Mouse (Mus musculus) Patski (cell line): ENCODE results near the gene Tex38. TPM values are rescaled to one million over a fixed set of nuclear protein-coding genes. Genes with fewer than 3 reads are reported as not detected.

ENCODE experiments used
- ATAC-seq: fragments of 100-300 bp; one replicate; pipeline ENCODE4 v1.8.0; 2021
- CTCF ChIA-PET: fragments of 350-600 bp; sonication (Branson Sonifier 250); formaldehyde crosslinking; loops from one replicate; lab custom pipeline; 2022; ENCODE audit warnings: inconsistent platforms; lab: Charles Lee
- POLR2A ChIA-PET: fragments of 350-600 bp; sonication (Branson Sonifier 250); formaldehyde crosslinking; loops from one replicate; lab custom pipeline; 2022; ENCODE audit warnings: antibody characterized with exemption, inconsistent platforms; lab: Charles Lee
- DNase-seq: peaks from one replicate; pipeline ENCODE4 v3.0.0-alpha.2; 2011; ENCODE audit warnings: low read depth, low spot score
- H3K27me3 ChIP-seq: fragments of 371-371 bp; one replicate; pipeline ENCODE4 v1.5.1; 2021
- CTCF ChIP-seq: fragments of 100-300 bp; IDR thresholded peaks from one replicate; pipeline ENCODE4 v1.5.1; 2021
- in situ Hi-C: fragments of 300-500 bp; cut with MboI; formaldehyde crosslinking; loops from 3 replicates; pipeline ENCODE4 v1.11.1; 2018; ENCODE audit warnings: low pct_unique_long_range_greater_than_20kb, mixed read lengths
- polyA plus RNA-seq: library from polyadenylated mRNA; unstranded; gene quantifications from one replicate; pipeline ENCODE4 v1.2.3, GENCODE M21; 2021

The Tex38 gene
- 0.83 TPM for polyA plus RNA-seq

DNA sequence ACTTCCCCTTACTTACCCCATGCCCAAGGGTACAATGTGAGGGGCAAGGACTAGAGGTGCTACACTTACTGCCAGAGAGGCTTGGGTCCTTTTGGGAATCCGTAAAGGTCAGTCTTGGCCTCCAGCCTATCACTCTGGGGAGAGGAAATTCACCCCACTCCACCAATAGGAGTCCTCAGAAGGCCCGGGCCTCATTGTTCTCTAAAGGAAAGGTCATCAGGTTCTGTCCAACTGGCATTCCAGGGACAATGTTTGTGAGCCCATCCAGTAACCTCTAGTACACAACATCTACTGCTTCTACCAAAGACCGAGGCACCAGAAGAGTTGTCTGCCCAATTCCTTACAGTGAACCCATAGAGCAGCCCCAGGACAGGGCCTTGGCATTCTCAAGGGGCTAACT lies at the start of gene Tex38:
TSS of gene Tex38 (minus strand) at position 101 of the 400 bp plus-strand sequence.
- POLR2A ChIA-PET, result no interaction called here
- in situ Hi-C loops, result no loop called here
- no peak for ATAC-seq
- TF ChIP-seq CTCF, result no peak
- DNase-seq, result no peak
- CTCF ChIA-PET, result no interaction called here
- no peaks in the 10 kb centered on the region for H3K27me3 ChIP-seq

GRCm38 (mm10) chr4:115830491-115830890 lies 49.7 kb upstream of the Tex38 start:
- CTCF ChIA-PET, result interaction anchor here (2.5 kb wide), 1 partner anchor 9 kb away, joined by 7 read pairs; the partner anchor contains the start of gene Mknk1

DNA sequence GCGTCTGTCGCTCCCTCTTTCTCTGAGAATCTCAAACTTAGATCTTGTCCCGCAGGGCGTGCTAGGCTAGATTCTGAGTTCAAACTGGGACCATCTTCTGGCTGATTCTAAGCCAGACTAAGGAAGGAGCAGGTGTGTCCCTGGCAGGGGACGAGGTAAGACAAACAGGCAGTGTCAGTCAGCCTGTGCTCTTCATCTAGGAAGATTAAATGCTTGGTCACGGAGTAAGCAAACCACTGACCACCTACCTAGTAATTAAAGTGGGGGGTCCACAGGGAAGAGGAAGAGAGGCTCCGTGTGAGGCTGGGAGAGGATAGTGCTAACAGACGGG lies 47.7 kb upstream of the Tex38 start:
- ChIA-PET POLR2A (interaction anchor here (2.2 to 2.4 kb wide), 2 partner anchors 11 to 44 kb away, joined by 9 to 11 read pairs; partner anchors contain the start of genes Atpaf1 and Mknk1), CTCF (interaction anchor here (2.5 kb wide), 1 partner anchor 11 kb away, joined by 7 read pairs; the partner anchor contains the start of gene Mknk1)
- H3K27me3 ChIP-seq, result no peaks in the 10 kb centered on the region
- TF ChIP-seq CTCF, result no peak
- ATAC-seq (no peak), DNase-seq (no peak)
- in situ Hi-C loops, result no loop called here

More at GRCm38 (mm10) chr4:115830491-115830890, 49.7 kb upstream of the Tex38 start:
- POLR2A ChIA-PET, result no interaction called here
- DNase-seq, result no peak
- in situ Hi-C loops, result no loop called here
- H3K27me3 ChIP-seq, result no peaks in the 10 kb centered on the region
- ATAC-seq, result no peak
- TF ChIP-seq CTCF, result no peak

GRCm38 (mm10) chr4:115827888-115828571 lies 47.2 kb upstream of the Tex38 start, which contains the start of gene Mob3c:
Gene Mob3c, plus strand, starts transcription at chr4:115828092.
- in situ Hi-C loops, result no loop called here
- ATAC-seq, result peak; percentile 93
- no peak for DNase-seq
- CTCF ChIA-PET, result interaction anchor here (0.9 kb wide), 1 partner anchor 12 kb away, joined by 3 read pairs; no protein-coding TSS in a partner anchor
- POLR2A ChIA-PET, result interaction anchor here (2.2 to 2.4 kb wide), 2 partner anchors 11 to 43 kb away, joined by 9 to 11 read pairs; partner anchors contain the start of genes Atpaf1 and Mknk1
- H3K27me3 ChIP-seq, result no peaks in the 10 kb centered on the region
- no peak for TF ChIP-seq CTCF

GRCm38 (mm10) chr4:115827535-115827887 lies 46.7 kb upstream of the Tex38 start:
- ChIA-PET CTCF (interaction anchor here (0.9 kb wide), 1 partner anchor 13 kb away, joined by 3 read pairs; no protein-coding TSS in a partner anchor), POLR2A (interaction anchor here (2.2 to 2.4 kb wide), 2 partner anchors 12 to 43 kb away, joined by 9 to 11 read pairs; partner anchors contain the start of genes Atpaf1 and Mknk1)
- DNase-seq (no peak), ATAC-seq (no peak)
- no peaks in the 10 kb centered on the region for H3K27me3 ChIP-seq
- TF ChIP-seq CTCF, result no peak
- in situ Hi-C loops, result no loop called here

DNA sequence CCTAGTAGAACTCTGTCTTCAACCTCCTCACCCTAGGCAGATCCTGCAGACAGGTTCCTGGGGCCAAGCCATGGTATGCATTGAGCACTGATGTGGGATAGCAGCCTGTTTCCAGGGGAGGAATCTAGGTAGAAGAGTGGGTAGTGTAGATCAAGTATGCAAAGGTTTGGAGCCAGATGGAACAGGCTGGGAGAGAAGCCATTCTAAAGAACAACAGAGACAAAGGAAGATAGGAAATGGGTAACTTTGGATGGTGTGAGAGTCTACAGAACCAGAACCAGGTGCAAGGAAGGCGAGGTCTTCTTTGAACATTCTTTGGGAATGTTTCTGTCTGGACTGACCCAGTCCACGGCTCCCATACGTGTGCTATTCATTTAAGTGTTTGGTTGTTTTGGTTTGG lies 46.2 kb upstream of the Tex38 start:
- H3K27me3 ChIP-seq, result no peaks in the 10 kb centered on the region
- no peak for TF ChIP-seq CTCF
- DNase-seq (no peak), ATAC-seq (no peak)
- CTCF ChIA-PET, result interaction anchor here (0.9 kb wide), 1 partner anchor 13 kb away, joined by 3 read pairs; no protein-coding TSS in a partner anchor
- in situ Hi-C loops, result no loop called here
- POLR2A ChIA-PET, result interaction anchor here (2.2 kb wide), 1 partner anchor 42 kb away, joined by 11 read pairs; the partner anchor contains the start of gene Atpaf1

DNA sequence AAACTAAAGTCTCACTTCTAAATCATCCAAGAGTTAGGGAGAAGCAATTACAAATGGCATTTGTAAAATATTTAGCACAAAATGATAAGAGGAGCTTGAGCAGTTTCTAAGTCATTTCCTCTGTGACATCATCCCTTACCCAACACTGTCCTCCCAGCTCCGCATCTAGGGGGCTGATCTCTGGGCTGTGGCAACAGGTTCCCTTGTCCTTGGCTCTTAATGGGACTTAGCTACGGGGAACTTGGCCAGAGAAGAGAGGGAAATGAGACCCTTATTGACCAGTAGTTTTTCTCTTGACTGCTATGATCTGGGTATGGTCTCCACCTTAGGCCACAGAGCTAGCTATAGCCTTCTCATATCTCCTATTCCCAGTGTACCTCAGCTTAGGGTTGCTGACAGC lies 44.5 kb upstream of the Tex38 start:
- H3K27me3 ChIP-seq, result no peaks in the 10 kb centered on the region
- CTCF ChIA-PET, result no interaction called here
- DNase-seq (no peak), ATAC-seq (no peak)
- in situ Hi-C loops, result no loop called here
- TF ChIP-seq CTCF, result no peak
- POLR2A ChIA-PET, result no interaction called here

DNA sequence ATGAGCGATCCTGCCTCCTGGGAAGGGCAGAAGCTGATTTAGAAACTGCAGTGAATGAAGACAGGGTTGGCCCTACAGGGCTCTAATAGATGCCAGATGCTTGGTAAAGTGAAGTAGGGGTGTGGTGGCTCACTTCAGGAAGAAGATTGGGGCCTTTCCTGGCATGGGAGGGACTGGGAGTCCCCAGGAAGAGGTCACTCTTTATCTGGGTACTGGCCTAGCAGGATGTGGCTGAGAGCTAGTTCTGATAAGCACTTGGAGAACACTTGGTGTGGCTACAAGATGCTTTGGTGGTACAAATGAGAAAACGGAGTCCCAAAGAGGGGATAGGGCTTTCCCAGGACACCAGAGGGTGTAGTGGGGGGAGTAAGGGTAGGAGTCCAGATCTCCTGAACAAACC lies 43.4 kb upstream of the Tex38 start:
- in situ Hi-C loops, result no loop called here
- DNase-seq (no peak), ATAC-seq (no peak)
- CTCF ChIA-PET, result no interaction called here
- POLR2A ChIA-PET, result no interaction called here
- H3K27me3 ChIP-seq, result no peaks in the 10 kb centered on the region
- no peak for TF ChIP-seq CTCF

DNA sequence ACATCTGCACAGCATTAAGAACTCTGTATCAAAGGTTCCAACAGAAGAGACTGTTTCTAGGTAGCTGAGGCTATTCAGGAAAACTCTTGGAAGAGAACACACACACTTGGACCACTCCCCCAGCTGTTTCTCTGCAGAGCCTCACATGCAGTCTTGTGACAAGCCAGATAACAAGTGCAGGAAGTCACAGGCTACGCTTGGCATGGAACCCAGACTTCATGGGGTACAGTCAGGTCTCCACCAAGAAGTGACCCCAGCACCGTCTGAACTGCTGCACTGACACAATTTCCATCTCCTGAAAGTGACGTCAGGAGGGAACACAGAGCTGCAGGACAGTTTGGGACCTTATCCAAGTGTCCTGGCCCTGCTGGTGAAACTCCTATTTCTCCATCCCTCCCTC lies 41.1 kb upstream of the Tex38 start:
- CTCF ChIA-PET, result no interaction called here
- ATAC-seq, result no peak
- POLR2A ChIA-PET, result no interaction called here
- in situ Hi-C loops, result no loop called here
- no peak for DNase-seq
- no peak for TF ChIP-seq CTCF
- H3K27me3 ChIP-seq, result no peaks in the 10 kb centered on the region

DNA sequence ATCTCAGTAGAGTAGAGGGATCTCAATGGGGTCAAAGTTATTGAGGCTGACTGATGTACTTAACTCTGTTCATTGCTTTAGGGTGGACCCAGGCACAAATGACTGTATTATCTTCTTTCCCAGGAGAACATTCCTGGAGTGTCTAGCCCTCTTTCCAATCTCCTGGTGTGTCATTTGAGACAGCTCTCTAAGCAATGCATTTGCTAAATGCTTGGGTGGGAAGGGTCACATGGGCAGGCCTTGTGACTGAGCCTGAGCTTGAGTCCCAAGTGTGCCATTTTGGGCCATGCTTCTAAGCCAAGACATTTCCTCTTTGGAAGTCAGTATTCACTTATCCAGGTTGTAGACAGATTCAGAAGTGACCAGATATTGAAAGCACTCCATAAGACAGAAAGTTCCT lies 40.6 kb upstream of the Tex38 start:
- in situ Hi-C loops, result no loop called here
- no peak for DNase-seq
- CTCF ChIA-PET, result no interaction called here
- no peak for ATAC-seq
- POLR2A ChIA-PET, result no interaction called here
- no peaks in the 10 kb centered on the region for H3K27me3 ChIP-seq
- TF ChIP-seq CTCF, result no peak

DNA sequence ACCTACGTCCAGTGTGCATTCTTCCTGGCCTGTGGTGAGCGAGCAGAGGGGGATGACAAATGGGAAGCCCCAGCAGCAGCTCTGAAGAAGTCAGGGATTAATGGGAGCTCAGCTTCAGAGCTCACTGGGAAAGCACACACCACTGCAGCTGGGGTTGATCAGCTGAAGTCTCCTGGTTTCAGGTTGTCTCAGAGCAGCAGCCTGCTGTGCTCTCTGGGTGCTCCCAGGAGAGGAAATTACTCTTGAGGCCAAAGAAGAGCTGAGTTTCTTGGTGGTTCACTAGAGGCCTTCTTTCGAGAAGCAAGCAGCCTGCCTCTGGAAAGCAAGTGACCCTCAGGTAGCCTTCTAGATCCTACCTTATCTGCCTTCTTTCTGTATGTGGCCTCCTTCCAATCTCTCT lies 40.1 kb upstream of the Tex38 start:
- no peak for ATAC-seq
- CTCF ChIA-PET, result no interaction called here
- DNase-seq, result no peak
- POLR2A ChIA-PET, result no interaction called here
- in situ Hi-C loops, result no loop called here
- no peaks in the 10 kb centered on the region for H3K27me3 ChIP-seq
- no peak for TF ChIP-seq CTCF
